Mouse (Mus musculus): ENCODE measurements around the gene Ctrl. TPM values are rescaled to one million over a fixed set of nuclear protein-coding genes. Genes with fewer than 3 reads are reported as not detected.

Gene Ctrl
- total RNA-seq, 4 experiments from 2014 or later: 0.74 to 2.0 (median 0.82) TPM

Small RNA genes lying within 50 kb of the gene (microRNA-seq; reads per million reads assigned to microRNA genes)
- 0 to 0.25 reads per million in 2 experiments for gene Mir7074

Other genes starting within 250 kb of the Ctrl start
- 10 to 100 TPM; 61.2 to 71.3 (median 68.4) TPM for gene Carmil2, start 247.6 kb downstream of the Ctrl start, total RNA-seq (2022)
- gene Acd, start 232.8 kb downstream of the Ctrl start, total RNA-seq (2022): 10 to 100 TPM; 42.1 to 47.0 (median 43.1) TPM
- gene Pard6a, start 232.7 kb downstream of the Ctrl start, total RNA-seq (2022): 10 to 100 TPM; 29.4 to 33.7 (median 32.5) TPM
- under 1 TPM; 0.41 to 0.78 (median 0.45) TPM for gene 4933405L10Rik, start 226.2 kb downstream of the Ctrl start, total RNA-seq (2022)
- gene Enkd1, start 225.7 kb downstream of the Ctrl start, total RNA-seq (2022): 10 to 100 TPM; 10.7 to 11.7 (median 11.0) TPM
- gene Gfod2, start 175.2 kb downstream of the Ctrl start, total RNA-seq (2022): 10 to 100 TPM; 17.8 to 21.3 (median 19.8) TPM
- 10 to 100 TPM; 24.0 to 28.4 (median 26.2) TPM for gene Ranbp10, start 106.5 kb downstream of the Ctrl start, total RNA-seq (2022)
- under 1 TPM in 3 of 4 experiments, not detected in 1; 0.18 to 0.49 (median 0.31) TPM for gene Tsnaxip1, start 106.1 kb downstream of the Ctrl start, total RNA-seq (2022)
- gene Cenpt, start 80.6 kb downstream of the Ctrl start, total RNA-seq (2022): 10 to 100 TPM; 11.6 to 18.5 (median 14.0) TPM
- 10 to 100 TPM; 36.4 to 39.7 (median 38.3) TPM for gene Thap11, start 78.7 kb downstream of the Ctrl start, total RNA-seq (2022)
- gene Nutf2, start 73.3 kb downstream of the Ctrl start, total RNA-seq (2022): 10 to 100 TPM; 12.8 to 36.2 (median 22.6) TPM
- gene Edc4, start 53.0 kb downstream of the Ctrl start, total RNA-seq (2022): 10 to 100 TPM; 65.0 to 72.8 (median 69.3) TPM
- gene Nrn1l, start 40.3 kb downstream of the Ctrl start, total RNA-seq (2022): 1 to 10 TPM in 2 of 4 experiments, under 1 TPM in 1, not detected in 1; 0.92 to 2.9 (median 2.7) TPM
- gene Pskh1, start 33.4 kb downstream of the Ctrl start, total RNA-seq (2022): 1 to 10 TPM; 7.5 to 9.6 (median 9.1) TPM
- gene Psmb10, start 4.6 kb upstream of the Ctrl start, total RNA-seq (2022): 10 to 100 TPM; 59.9 to 90.3 (median 75.5) TPM
- 10 to 100 TPM; 30.9 to 47.5 (median 35.4) TPM for gene Lcat, start 9.5 kb upstream of the Ctrl start, total RNA-seq (2022)
- 10 to 100 TPM; 19.4 to 24.7 (median 22.1) TPM for gene Slc12a4, start 32.2 kb upstream of the Ctrl start, total RNA-seq (2022)
- not detected for gene Dpep3, start 45.6 kb upstream of the Ctrl start, total RNA-seq (2022)
- gene Dus2, start 57.5 kb upstream of the Ctrl start, total RNA-seq (2022): 10 to 100 TPM; 20.5 to 23.4 (median 21.8) TPM
- gene Dpep2nb, start 72.1 kb upstream of the Ctrl start, total RNA-seq (2022): not detected
- 10 to 100 TPM; 12.9 to 15.3 (median 13.6) TPM for gene Ddx28, start 78.0 kb upstream of the Ctrl start, total RNA-seq (2022)
- 10 to 100 TPM; 13.0 to 14.3 (median 14.0) TPM for gene Nfatc3, start 125.0 kb upstream of the Ctrl start, total RNA-seq (2022)
- gene Esrp2, start 203.1 kb upstream of the Ctrl start, total RNA-seq (2022): under 1 TPM in 2 of 4 experiments, not detected in 2; 0.09 to 0.43 TPM
- 10 to 100 TPM; 28.2 to 36.0 (median 29.8) TPM for gene Pla2g15, start 216.5 kb upstream of the Ctrl start, total RNA-seq (2022)
- gene Slc7a6, start 235.0 kb upstream of the Ctrl start, total RNA-seq (2022): 10 to 100 TPM; 22.3 to 31.9 (median 27.5) TPM

All from layer of hippocampus, adult 8-10 months (tissue).